Comparison of ENCODE assay signal across 8 mouse cellular contexts in the genomic region with DNA sequence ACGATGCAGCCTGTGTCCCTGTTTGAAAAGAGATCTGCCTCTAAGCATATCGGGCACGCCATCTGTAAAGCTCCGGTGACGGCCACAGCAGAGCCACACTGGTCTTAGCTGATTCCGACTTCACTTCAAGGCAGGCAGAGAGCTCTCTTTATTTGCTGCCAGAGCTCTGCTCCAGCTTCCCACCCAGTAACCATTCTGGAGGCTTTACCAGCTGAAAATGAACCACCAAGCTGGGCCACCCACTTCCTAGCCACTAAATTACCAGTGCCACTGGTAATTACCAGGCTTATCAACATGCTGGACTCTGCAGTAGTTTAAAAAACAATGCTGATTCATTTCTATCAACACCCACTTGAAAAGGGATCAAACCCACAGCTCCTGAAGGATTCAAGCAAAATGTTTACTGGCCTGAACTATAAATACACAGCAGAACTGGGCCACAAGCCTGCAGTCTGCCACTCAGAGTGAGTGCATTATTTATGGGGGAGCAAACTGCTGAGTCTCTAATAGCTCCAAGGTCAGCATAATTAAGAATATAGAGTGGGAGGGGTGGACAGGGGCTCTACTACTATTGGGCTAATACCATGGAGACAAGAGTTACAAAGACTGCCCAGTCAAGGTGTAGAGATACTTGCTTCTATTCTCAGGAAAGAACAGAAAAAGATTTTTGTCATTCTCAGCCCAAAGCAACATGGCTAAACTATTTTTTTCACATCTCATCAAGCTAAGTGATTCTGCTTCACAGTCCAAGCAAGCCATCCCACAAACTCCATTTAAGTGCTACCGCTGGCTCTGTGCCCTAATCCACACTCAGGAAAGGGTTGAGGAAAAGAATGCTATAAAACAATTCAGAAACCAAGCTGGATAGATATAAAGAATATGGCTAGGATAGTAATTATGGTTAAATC.
DNase-seq lines count a peak whose midpoint lies in the region; ATAC-seq and TF ChIP-seq lines count a peak whose summit lies in the region.

No protein-coding gene starts in this region.

- no peak for DNase-seq in hindbrain, embryonic 11.5 days (ENCODE audit: low spot score)
- DNase-seq in brain, embryonic 14.5 days (ENCODE audit: low read depth), result peak; percentile 85
- peak; percentile 78 for DNase-seq in heart, postnatal 0 days (ENCODE audit: low spot score)
- peak; percentile 7 for DNase-seq in lung, postnatal 36 days
- no peak for DNase-seq in embryo, embryonic 9.5 days (ENCODE audit: extremely low spot score)
- DNase-seq in ovary, postnatal 14 days (ENCODE audit: low spot score), result no peak

- TF ChIP-seq CTCF in brain, embryonic 14.5 days (IDR thresholded peaks at IDR 0.05; ENCODE audit: borderline replicate concordance, extremely low read depth, insufficient read depth, insufficient read length), result no peak
- no peak for TF ChIP-seq CTCF in heart, postnatal 0 days (IDR thresholded peaks at IDR 0.05; ENCODE audit: low read depth)

- no peaks in the 10 kb centered on the region for H3K9me3 ChIP-seq in hindbrain, embryonic 13.5 days
- H3K9me3 ChIP-seq in hindbrain, embryonic 11.5 days (ENCODE audit: control insufficient read depth, low read length), result no peaks in the 10 kb centered on the region
- no peaks in the 10 kb centered on the region for H3K9me3 ChIP-seq in heart, postnatal 0 days (replicated peaks; ENCODE audit: control insufficient read depth, low read length)

- H3K9ac ChIP-seq in hindbrain, embryonic 13.5 days, result no peak overlapping the region
- no peak overlapping the region for H3K9ac ChIP-seq in hindbrain, embryonic 11.5 days (ENCODE audit: low read depth, low read length)
- H3K9ac ChIP-seq in heart, postnatal 0 days (replicated peaks; ENCODE audit: low read depth, low read length), result no peak overlapping the region

- H3K27ac ChIP-seq in hindbrain, embryonic 13.5 days, result peak overlapping the region; percentile 8; the same call in 1 of the 2 replicates
- no peak overlapping the region for H3K27ac ChIP-seq in hindbrain, embryonic 11.5 days (ENCODE audit: low read depth, low read length)
- H3K27ac ChIP-seq in heart, postnatal 0 days (ENCODE audit: low read depth), result peak overlapping the region; percentile 86

- WGBS in hindbrain, embryonic 13.5 days, result 85% methylated on average over 7 of the region's 7 CpGs
- 86% methylated on average over 7 of the region's 7 CpGs for WGBS in hindbrain, embryonic 11.5 days
- WGBS in heart, postnatal 0 days, result 39% methylated on average over 7 of the region's 7 CpGs

- no peak overlapping the region for H3K4me3 ChIP-seq in hindbrain, embryonic 13.5 days
- H3K4me3 ChIP-seq in hindbrain, embryonic 11.5 days (ENCODE audit: low read depth, low read length), result no peak overlapping the region
- no peak overlapping the region for H3K4me3 ChIP-seq in heart, postnatal 0 days (ENCODE audit: low read depth, low read length)

- no peak for TF ChIP-seq POLR2A in brain, embryonic 14.5 days (IDR thresholded peaks at IDR 0.05; ENCODE audit: borderline replicate concordance, extremely low read depth, insufficient read depth, insufficient read length, poor library complexity, severe bottlenecking)

- H3K36me3 ChIP-seq in hindbrain, embryonic 13.5 days, result peaks cover 8% of the 10 kb centered on the region; the same call in 1 of the 2 replicates
- H3K36me3 ChIP-seq in hindbrain, embryonic 11.5 days (ENCODE audit: control insufficient read depth, insufficient read depth, low read length), result no peaks in the 10 kb centered on the region
- H3K36me3 ChIP-seq in heart, postnatal 0 days (replicated peaks; ENCODE audit: control insufficient read depth, insufficient read depth, low read length), result peaks cover 4% of the 10 kb centered on the region; the same call in 1 of the 2 replicates

- no peak; the same call in 1 of the 2 replicates for TF ChIP-seq EP300 in heart, postnatal 0 days (IDR thresholded peaks at IDR 0.05; ENCODE audit: low read depth)

- H3K27me3 ChIP-seq in hindbrain, embryonic 13.5 days, result no peaks in the 10 kb centered on the region
- no peaks in the 10 kb centered on the region for H3K27me3 ChIP-seq in hindbrain, embryonic 11.5 days (ENCODE audit: control insufficient read depth, insufficient read depth, low read length)
- no peaks in the 10 kb centered on the region for H3K27me3 ChIP-seq in heart, postnatal 0 days (ENCODE audit: control insufficient read depth, insufficient read depth, low read length)

- no peak overlapping the region for H3K4me2 ChIP-seq in hindbrain, embryonic 13.5 days
- no peak overlapping the region for H3K4me2 ChIP-seq in hindbrain, embryonic 11.5 days (replicated peaks; ENCODE audit: low read depth, low read length)
- H3K4me2 ChIP-seq in heart, postnatal 0 days (ENCODE audit: low read depth, low read length), result peak overlapping the region; percentile 11; the same call in 1 of the 2 replicates

- ATAC-seq in hindbrain, embryonic 13.5 days (ENCODE audit: low FRiP score), result 0 out of 2 replicates have a peak, but pooled peaks have one; percentile 28
- ATAC-seq in hindbrain, embryonic 11.5 days (ENCODE audit: low FRiP score), result no peak
- peak; percentile 93 for ATAC-seq in heart, postnatal 0 days (ENCODE audit: insufficient read depth, low read depth)
- ATAC-seq in erythroid progenitor cell, adult 5-6 weeks (replicated peaks; ENCODE audit: low FRiP score, poor library complexity, severe bottlenecking), result no peak

- H3K4me1 ChIP-seq in hindbrain, embryonic 13.5 days (replicated peaks), result peaks cover 22% of the 10 kb centered on the region
- H3K4me1 ChIP-seq in hindbrain, embryonic 11.5 days (replicated peaks; ENCODE audit: control insufficient read depth, insufficient read depth, low read length), result 0 out of 2 replicates have a peak, but pooled peaks cover 3% of the 10 kb centered on the region
- peaks cover 26% of the 10 kb centered on the region for H3K4me1 ChIP-seq in heart, postnatal 0 days (ENCODE audit: control insufficient read depth, insufficient read depth)

Comparison
In these comparisons a context has a peak if more than half of its experiments do, and no peak if none do; other contexts are left out.
1. ATAC-seq: peak in hindbrain, embryonic 13.5 days (single experiment) and heart, postnatal 0 days (single experiment); none in hindbrain, embryonic 11.5 days (single experiment) and erythroid progenitor cell, adult 5-6 weeks (single experiment).
2. DNase-seq: peak in brain, embryonic 14.5 days (single experiment), heart, postnatal 0 days (single experiment) and lung, postnatal 36 days (single experiment); none in hindbrain, embryonic 11.5 days (single experiment), embryo, embryonic 9.5 days (single experiment) and ovary, postnatal 14 days (single experiment).